Mouse (Mus musculus): ENCODE results near the gene Kif13a. TPM values are rescaled to one million over a fixed set of nuclear protein-coding genes. Genes with fewer than 3 reads are reported as not detected.

Kif13a gene
- polyA plus RNA-seq, 1 experiment from 2014 or later, result 12.1 TPM

GRCm38 (mm10) chr13:46735219-46735807 is 194.4 kb downstream of the Kif13a start:
- no peaks in the 10 kb centered on the region for H3K36me3 ChIP-seq
- peaks cover 13% of the 10 kb centered on the region for H3K27me3 ChIP-seq
- no peak for ATAC-seq (ENCODE audit: low read depth)
- H3K4me1 ChIP-seq (replicated peaks), result peaks cover 15% of the 10 kb centered on the region
- peak overlapping the region; percentile 39 for H3K4me3 ChIP-seq
- H3K4me2 ChIP-seq, result peak overlapping the region; percentile 72
- H3K9me3 ChIP-seq, result no peaks in the 10 kb centered on the region
- 51% methylated on average over 11 of the region's 11 CpGs for WGBS
- no peak overlapping the region for H3K27ac ChIP-seq (replicated peaks)
- H3K9ac ChIP-seq, result peak overlapping the region; percentile 60

GRCm38 (mm10) chr13:46729998-46730397 is 199.7 kb downstream of the Kif13a start:
- H3K27me3 ChIP-seq, result no peaks in the 10 kb centered on the region
- H3K9ac ChIP-seq, result no peak overlapping the region
- H3K9me3 ChIP-seq, result no peaks in the 10 kb centered on the region
- ATAC-seq (ENCODE audit: low read depth), result no peak
- H3K36me3 ChIP-seq, result no peaks in the 10 kb centered on the region
- no peak overlapping the region for H3K4me2 ChIP-seq
- no peak overlapping the region for H3K27ac ChIP-seq (replicated peaks)
- no peak overlapping the region for H3K4me3 ChIP-seq
- WGBS, result 70% methylated on average over 2 of the region's 2 CpGs
- H3K4me1 ChIP-seq (replicated peaks), result peaks cover 20% of the 10 kb centered on the region

- peak overlapping the region; percentile 100 for H3K4me3 ChIP-seq
- ATAC-seq (ENCODE audit: low read depth), result peak; percentile 12
- WGBS, result 27% methylated on average over 5 of the region's 5 CpGs
These were observed 201.3 kb downstream of the Kif13a start for GRCm38 (mm10) chr13:46728411-46728810.

GRCm38 (mm10) chr13:46727837-46728268 is 201.8 kb downstream of the Kif13a start, which contains the start of gene Nup153:
Gene Nup153 (minus strand): TSS chr13:46727940.
- Histone ChIP-seq H3K27ac (replicated peaks) (peak within 1 kb of the TSS; percentile 94), H3K4me3 (peak within 1 kb of the TSS; percentile 100), H3K9ac (peak within 1 kb of the TSS; percentile 95), H3K27me3 (no peaks in the 10 kb centered on the region), H3K4me1 (replicated peaks) (peaks cover 28% of the 10 kb centered on the region), H3K9me3 (no peaks in the 10 kb centered on the region), H3K4me2 (peak within 1 kb of the TSS; percentile 93), H3K36me3 (no peaks in the 10 kb centered on the region)
- ATAC-seq (ENCODE audit: low read depth), result peak; percentile 97
- under 1% methylated on average over 51 of the region's 51 CpGs for WGBS

More at GRCm38 (mm10) chr13:46728411-46728810, 201.3 kb downstream of the Kif13a start:
- peak overlapping the region; percentile 94 for H3K27ac ChIP-seq (replicated peaks)
- H3K4me1 ChIP-seq (replicated peaks), result peaks cover 28% of the 10 kb centered on the region
- H3K4me2 ChIP-seq, result peak overlapping the region; percentile 59
- no peaks in the 10 kb centered on the region for H3K36me3 ChIP-seq
- H3K9ac ChIP-seq, result peak overlapping the region; percentile 75
- H3K27me3 ChIP-seq, result no peaks in the 10 kb centered on the region
- no peaks in the 10 kb centered on the region for H3K9me3 ChIP-seq

- Histone ChIP-seq H3K4me1 (replicated peaks) (peaks cover 28% of the 10 kb centered on the region), H3K9me3 (no peaks in the 10 kb centered on the region), H3K27ac (replicated peaks) (peak overlapping the region; percentile 94), H3K4me3 (peak overlapping the region; percentile 100), H3K36me3 (no peaks in the 10 kb centered on the region), H3K4me2 (peak overlapping the region; percentile 93), H3K27me3 (no peaks in the 10 kb centered on the region), H3K9ac (peak overlapping the region; percentile 95)
- ATAC-seq (ENCODE audit: low read depth), result peak; percentile 82
- under 1% methylated on average over 85 of the region's 85 CpGs for WGBS
These were observed 202.4 kb downstream of the Kif13a start for GRCm38 (mm10) chr13:46727038-46727836.

GRCm38 (mm10) chr13:46726288-46727037 is 203.2 kb downstream of the Kif13a start:
- Histone ChIP-seq H3K4me3 (peak overlapping the region; percentile 100), H3K4me2 (peak overlapping the region; percentile 93), H3K36me3 (no peaks in the 10 kb centered on the region), H3K27ac (replicated peaks) (peak overlapping the region; percentile 94), H3K9me3 (no peaks in the 10 kb centered on the region), H3K9ac (peak overlapping the region; percentile 95), H3K4me1 (replicated peaks) (peaks cover 28% of the 10 kb centered on the region), H3K27me3 (no peaks in the 10 kb centered on the region)
- ATAC-seq (ENCODE audit: low read depth), result no peak
- WGBS, result under 1% methylated on average over 30 of the region's 30 CpGs

- Histone ChIP-seq H3K36me3 (no peaks in the 10 kb centered on the region), H3K4me1 (replicated peaks) (peaks cover 28% of the 10 kb centered on the region), H3K9me3 (no peaks in the 10 kb centered on the region), H3K9ac (0 out of 2 replicates have a peak overlapping the region, but pooled peaks have one; percentile 19), H3K4me2 (peak overlapping the region; percentile 93), H3K27ac (replicated peaks) (no peak overlapping the region), H3K4me3 (peak overlapping the region; percentile 13; the same call in 1 of the 2 replicates), H3K27me3 (no peaks in the 10 kb centered on the region)
- WGBS, result 47% methylated on average over 2 of the region's 2 CpGs
- no peak for ATAC-seq (ENCODE audit: low read depth)
These were observed 204.4 kb downstream of the Kif13a start for GRCm38 (mm10) chr13:46725227-46725626.

- no peak overlapping the region for H3K4me3 ChIP-seq
- ATAC-seq (ENCODE audit: low read depth), result no peak
- peaks cover 28% of the 10 kb centered on the region for H3K4me1 ChIP-seq (replicated peaks)
- no peak overlapping the region for H3K9ac ChIP-seq
- no peaks in the 10 kb centered on the region for H3K36me3 ChIP-seq
- H3K27me3 ChIP-seq, result no peaks in the 10 kb centered on the region
- H3K27ac ChIP-seq (replicated peaks), result no peak overlapping the region
- H3K9me3 ChIP-seq, result no peaks in the 10 kb centered on the region
- peak overlapping the region; percentile 15; the same call in 1 of the 2 replicates for H3K4me2 ChIP-seq
These were observed 205.3 kb downstream of the Kif13a start for GRCm38 (mm10) chr13:46724371-46724770.

GRCm38 (mm10) chr13:46721009-46721408 is 208.7 kb downstream of the Kif13a start:
- Histone ChIP-seq H3K9ac (no peak overlapping the region), H3K4me1 (replicated peaks) (peaks cover 25% of the 10 kb centered on the region), H3K9me3 (no peaks in the 10 kb centered on the region), H3K27me3 (no peaks in the 10 kb centered on the region), H3K4me2 (no peak overlapping the region), H3K4me3 (no peak overlapping the region), H3K27ac (replicated peaks) (no peak overlapping the region), H3K36me3 (peaks cover 3% of the 10 kb centered on the region)
- no peak for ATAC-seq (ENCODE audit: low read depth)

- H3K9me3 ChIP-seq, result no peaks in the 10 kb centered on the region
- no peak for ATAC-seq (ENCODE audit: low read depth)
- no peak overlapping the region for H3K27ac ChIP-seq (replicated peaks)
- 0 out of 2 replicates have a peak, but pooled peaks cover 8% of the 10 kb centered on the region for H3K4me1 ChIP-seq (replicated peaks)
- H3K4me3 ChIP-seq, result no peak overlapping the region
- 82% methylated on average over 5 of the region's 5 CpGs for WGBS
- H3K4me2 ChIP-seq, result no peak overlapping the region
- H3K9ac ChIP-seq, result no peak overlapping the region
- H3K27me3 ChIP-seq, result no peaks in the 10 kb centered on the region
- H3K36me3 ChIP-seq, result peaks cover 9% of the 10 kb centered on the region
These were observed 210.7 kb downstream of the Kif13a start for GRCm38 (mm10) chr13:46718893-46719400.

- no peak for ATAC-seq (ENCODE audit: low read depth)
- H3K4me2 ChIP-seq, result no peak overlapping the region
- no peak overlapping the region for H3K4me3 ChIP-seq
- no peak overlapping the region for H3K27ac ChIP-seq (replicated peaks)
- no peaks in the 10 kb centered on the region for H3K27me3 ChIP-seq
- 0 out of 2 replicates have a peak, but pooled peaks cover 8% of the 10 kb centered on the region for H3K4me1 ChIP-seq (replicated peaks)
- H3K9me3 ChIP-seq, result no peaks in the 10 kb centered on the region
- 71% methylated on average over 3 of the region's 3 CpGs for WGBS
- H3K9ac ChIP-seq, result no peak overlapping the region
- peaks cover 31% of the 10 kb centered on the region for H3K36me3 ChIP-seq
These were observed 213.6 kb downstream of the Kif13a start for GRCm38 (mm10) chr13:46715976-46716639.
